Mouse (Mus musculus): Measurements from ENCODE around the gene Tlr4. TPM values are rescaled to one million over a fixed set of nuclear protein-coding genes. Genes with fewer than 3 reads are reported as not detected.

Tlr4 gene
- polyA plus RNA-seq, 1 experiment from 2014 or later, result 1.6 TPM

GRCm38 (mm10) chr4:66919630-66920372 is 92.4 kb downstream of the Tlr4 start:
- Histone ChIP-seq H3K27me3 (ENCODE audit: control insufficient read depth, insufficient read depth, low read length) (no peaks in the 10 kb centered on the region), H3K9ac (ENCODE audit: low read depth, low read length) (no peak overlapping the region), H3K9me3 (replicated peaks; ENCODE audit: control insufficient read depth, low read length) (no peaks in the 10 kb centered on the region), H3K36me3 (ENCODE audit: control insufficient read depth, insufficient read depth, low read length) (no peaks in the 10 kb centered on the region), H3K4me1 (ENCODE audit: control insufficient read depth, insufficient read depth, low read length) (no peaks in the 10 kb centered on the region), H3K4me3 (ENCODE audit: low read depth, low read length) (no peak overlapping the region), H3K4me2 (no peak overlapping the region), H3K27ac (ENCODE audit: low read depth, low read length) (no peak overlapping the region)
- no peak for ATAC-seq (replicated peaks; ENCODE audit: insufficient number of reproducible peaks, low FRiP score, low TSS enrichment)
- 89% methylated on average over 3 of the region's 3 CpGs for WGBS (ENCODE audit: insufficient replicate concordance)

GRCm38 (mm10) chr4:66923616-66924276 is 96.4 kb downstream of the Tlr4 start:
- Histone ChIP-seq H3K4me3 (ENCODE audit: low read depth, low read length) (no peak overlapping the region), H3K4me2 (no peak overlapping the region), H3K36me3 (ENCODE audit: control insufficient read depth, insufficient read depth, low read length) (no peaks in the 10 kb centered on the region), H3K9ac (ENCODE audit: low read depth, low read length) (no peak overlapping the region), H3K9me3 (replicated peaks; ENCODE audit: control insufficient read depth, low read length) (no peaks in the 10 kb centered on the region), H3K4me1 (ENCODE audit: control insufficient read depth, insufficient read depth, low read length) (no peaks in the 10 kb centered on the region), H3K27ac (ENCODE audit: low read depth, low read length) (no peak overlapping the region), H3K27me3 (ENCODE audit: control insufficient read depth, insufficient read depth, low read length) (no peaks in the 10 kb centered on the region)
- ATAC-seq (replicated peaks; ENCODE audit: insufficient number of reproducible peaks, low FRiP score, low TSS enrichment), result no peak
- 40% methylated on average over 3 of the region's 3 CpGs for WGBS (ENCODE audit: insufficient replicate concordance)

- H3K9ac ChIP-seq (ENCODE audit: low read depth, low read length), result no peak overlapping the region
- no peaks in the 10 kb centered on the region for H3K4me1 ChIP-seq (ENCODE audit: control insufficient read depth, insufficient read depth, low read length)
- no peak overlapping the region for H3K27ac ChIP-seq (ENCODE audit: low read depth, low read length)
- no peaks in the 10 kb centered on the region for H3K36me3 ChIP-seq (ENCODE audit: control insufficient read depth, insufficient read depth, low read length)
- H3K27me3 ChIP-seq (ENCODE audit: control insufficient read depth, insufficient read depth, low read length), result no peaks in the 10 kb centered on the region
- no peak for ATAC-seq (replicated peaks; ENCODE audit: insufficient number of reproducible peaks, low FRiP score, low TSS enrichment)
- 51% methylated on average over 4 of the region's 4 CpGs for WGBS (ENCODE audit: insufficient replicate concordance)
- H3K4me3 ChIP-seq (ENCODE audit: low read depth, low read length), result no peak overlapping the region
- H3K9me3 ChIP-seq (replicated peaks; ENCODE audit: control insufficient read depth, low read length), result no peaks in the 10 kb centered on the region
- H3K4me2 ChIP-seq, result no peak overlapping the region
Measured at GRCm38 (mm10) chr4:66926066-66926465, 98.7 kb downstream of the Tlr4 start.

GRCm38 (mm10) chr4:66927537-66928088 is 100.2 kb downstream of the Tlr4 start:
- no peak overlapping the region for H3K9ac ChIP-seq (ENCODE audit: low read depth, low read length)
- no peaks in the 10 kb centered on the region for H3K9me3 ChIP-seq (replicated peaks; ENCODE audit: control insufficient read depth, low read length)
- no peaks in the 10 kb centered on the region for H3K36me3 ChIP-seq (ENCODE audit: control insufficient read depth, insufficient read depth, low read length)
- H3K27me3 ChIP-seq (ENCODE audit: control insufficient read depth, insufficient read depth, low read length), result no peaks in the 10 kb centered on the region
- no peak overlapping the region for H3K4me3 ChIP-seq (ENCODE audit: low read depth, low read length)
- H3K27ac ChIP-seq (ENCODE audit: low read depth, low read length), result no peak overlapping the region
- no peaks in the 10 kb centered on the region for H3K4me1 ChIP-seq (ENCODE audit: control insufficient read depth, insufficient read depth, low read length)
- 52% methylated on average over 2 of the region's 2 CpGs for WGBS (ENCODE audit: insufficient replicate concordance)
- no peak overlapping the region for H3K4me2 ChIP-seq
- ATAC-seq (replicated peaks; ENCODE audit: insufficient number of reproducible peaks, low FRiP score, low TSS enrichment), result no peak

- Histone ChIP-seq H3K9me3 (replicated peaks; ENCODE audit: control insufficient read depth, low read length) (no peaks in the 10 kb centered on the region), H3K9ac (ENCODE audit: low read depth, low read length) (no peak overlapping the region), H3K4me2 (no peak overlapping the region), H3K27me3 (ENCODE audit: control insufficient read depth, insufficient read depth, low read length) (no peaks in the 10 kb centered on the region), H3K36me3 (ENCODE audit: control insufficient read depth, insufficient read depth, low read length) (no peaks in the 10 kb centered on the region), H3K27ac (ENCODE audit: low read depth, low read length) (no peak overlapping the region), H3K4me3 (ENCODE audit: low read depth, low read length) (no peak overlapping the region), H3K4me1 (ENCODE audit: control insufficient read depth, insufficient read depth, low read length) (no peaks in the 10 kb centered on the region)
- ATAC-seq (replicated peaks; ENCODE audit: insufficient number of reproducible peaks, low FRiP score, low TSS enrichment), result no peak
- 71% methylated on average over 4 of the region's 4 CpGs for WGBS (ENCODE audit: insufficient replicate concordance)
Measured at GRCm38 (mm10) chr4:66938489-66939061, 111.2 kb downstream of the Tlr4 start.

GRCm38 (mm10) chr4:66941894-66942293 is 114.5 kb downstream of the Tlr4 start:
- WGBS (ENCODE audit: insufficient replicate concordance), result 69% methylated on average over 1 of the region's 1 CpGs
- no peaks in the 10 kb centered on the region for H3K36me3 ChIP-seq (ENCODE audit: control insufficient read depth, insufficient read depth, low read length)
- no peak overlapping the region for H3K4me2 ChIP-seq
- H3K27me3 ChIP-seq (ENCODE audit: control insufficient read depth, insufficient read depth, low read length), result no peaks in the 10 kb centered on the region
- H3K4me1 ChIP-seq (ENCODE audit: control insufficient read depth, insufficient read depth, low read length), result no peaks in the 10 kb centered on the region
- no peak overlapping the region for H3K4me3 ChIP-seq (ENCODE audit: low read depth, low read length)
- ATAC-seq (replicated peaks; ENCODE audit: insufficient number of reproducible peaks, low FRiP score, low TSS enrichment), result no peak
- no peak overlapping the region for H3K9ac ChIP-seq (ENCODE audit: low read depth, low read length)
- no peaks in the 10 kb centered on the region for H3K9me3 ChIP-seq (replicated peaks; ENCODE audit: control insufficient read depth, low read length)
- no peak overlapping the region for H3K27ac ChIP-seq (ENCODE audit: low read depth, low read length)

GRCm38 (mm10) chr4:66943699-66944098 is 116.3 kb downstream of the Tlr4 start:
- Histone ChIP-seq H3K4me1 (ENCODE audit: control insufficient read depth, insufficient read depth, low read length) (no peaks in the 10 kb centered on the region), H3K27ac (ENCODE audit: low read depth, low read length) (no peak overlapping the region)
- ATAC-seq (replicated peaks; ENCODE audit: insufficient number of reproducible peaks, low FRiP score, low TSS enrichment), result no peak

GRCm38 (mm10) chr4:66947657-66948056 is 120.3 kb downstream of the Tlr4 start:
- H3K27me3 ChIP-seq (ENCODE audit: control insufficient read depth, insufficient read depth, low read length), result no peaks in the 10 kb centered on the region
- no peaks in the 10 kb centered on the region for H3K4me1 ChIP-seq (ENCODE audit: control insufficient read depth, insufficient read depth, low read length)
- no peak overlapping the region for H3K4me2 ChIP-seq
- no peak overlapping the region for H3K9ac ChIP-seq (ENCODE audit: low read depth, low read length)
- WGBS (ENCODE audit: insufficient replicate concordance), result 37% methylated on average over 1 of the region's 1 CpGs
- ATAC-seq (replicated peaks; ENCODE audit: insufficient number of reproducible peaks, low FRiP score, low TSS enrichment), result no peak
- no peak overlapping the region for H3K4me3 ChIP-seq (ENCODE audit: low read depth, low read length)
- no peaks in the 10 kb centered on the region for H3K9me3 ChIP-seq (replicated peaks; ENCODE audit: control insufficient read depth, low read length)
- H3K27ac ChIP-seq (ENCODE audit: low read depth, low read length), result no peak overlapping the region
- H3K36me3 ChIP-seq (ENCODE audit: control insufficient read depth, insufficient read depth, low read length), result no peaks in the 10 kb centered on the region

More at GRCm38 (mm10) chr4:66943699-66944098, 116.3 kb downstream of the Tlr4 start:
- no peak overlapping the region for H3K4me3 ChIP-seq (ENCODE audit: low read depth, low read length)
- no peak overlapping the region for H3K4me2 ChIP-seq
- H3K9ac ChIP-seq (ENCODE audit: low read depth, low read length), result no peak overlapping the region
- H3K36me3 ChIP-seq (ENCODE audit: control insufficient read depth, insufficient read depth, low read length), result no peaks in the 10 kb centered on the region
- H3K9me3 ChIP-seq (replicated peaks; ENCODE audit: control insufficient read depth, low read length), result no peaks in the 10 kb centered on the region
- no peaks in the 10 kb centered on the region for H3K27me3 ChIP-seq (ENCODE audit: control insufficient read depth, insufficient read depth, low read length)

Measured in heart, embryonic 11.5 days (tissue).